Mouse (Mus musculus): ENCODE results near the gene Wnt2b.

- TF ChIP-seq EP300 (IDR thresholded peaks at IDR 0.05) (no peak), CTCF (IDR thresholded peaks at IDR 0.05) (no peak)
Measured at GRCm38 (mm10) chr3:104993800-104994199, 32.1 kb upstream of the Wnt2b start.

All from lung, postnatal 0 days (tissue).